Mouse (Mus musculus) erythroblast, embryonic 14.5 days (primary cell): ENCODE results near the gene Gtf2a1.
"Not testable (repeated sequence)": the region's sequence is repeated elsewhere in the genome, so short reads cannot be mapped to it uniquely, and the experiment has no call there.

Experiments used
- GATA1 ChIP-seq: IDR thresholded peaks from 2 replicates; pipeline ENCODE4 v1.6.1; 2012; ENCODE audit warnings: low read length, inconsistent platforms, mixed read lengths
- TAL1 ChIP-seq: IDR thresholded peaks from 3 replicates; pipeline ENCODE4 v1.6.1; 2012; ENCODE audit warnings: low read length, inconsistent platforms, mixed read lengths

- not testable (repeated sequence) for TF ChIP-seq TAL1, GATA1
These were observed 32.8 kb downstream of the Gtf2a1 start for GRCm38 (mm10) chr12:91557358-91558005.
